ENCODE assay signal across 12 mouse cellular contexts in the genomic region with DNA sequence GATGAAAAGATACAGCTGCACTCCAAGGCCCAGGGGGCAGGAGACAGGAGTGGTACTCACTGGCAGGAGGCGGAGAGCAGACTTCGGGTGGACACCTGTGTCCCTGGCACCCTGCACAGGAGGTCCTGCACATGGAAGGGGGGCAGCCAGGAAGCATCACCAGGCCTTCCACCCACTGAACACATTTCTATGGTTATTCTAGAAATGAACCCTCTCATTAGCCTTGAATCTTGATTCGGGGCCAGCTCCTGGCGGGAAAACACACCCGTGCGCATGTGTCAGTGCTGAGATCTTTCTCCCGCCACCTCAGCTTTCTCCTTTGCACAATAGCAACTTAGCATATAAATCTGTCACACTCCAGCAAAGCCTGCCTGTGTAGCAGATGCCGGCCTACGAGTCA. TPM values are rescaled to one million over a fixed set of nuclear protein-coding genes. Genes with fewer than 3 reads are reported as not detected.
DNase-seq lines count a peak whose midpoint lies in the region; ATAC-seq and TF ChIP-seq lines count a peak whose summit lies in the region.
"Had no signal": no experiment of that assay in that cellular context is flagged by ENCODE, and none has a peak within 500 bp of the region (broad histone marks: within the 10 kb centered on the region; RNA-seq: fewer than 3 reads in every experiment).

No protein-coding gene starts in this region.

- no peak overlapping the region for H3K9ac ChIP-seq in hindbrain, embryonic 15.5 days

- no peaks in the 10 kb centered on the region for H3K9me3 ChIP-seq in hindbrain, embryonic 15.5 days
- no peaks in the 10 kb centered on the region for H3K9me3 ChIP-seq in hindbrain, embryonic 10.5 days

- TF ChIP-seq CTCF in left cerebral cortex, adult 2 months (IDR thresholded peaks at IDR 0.05), result no peak

- H3K4me1 ChIP-seq in hindbrain, embryonic 15.5 days (replicated peaks), result peaks cover 8% of the 10 kb centered on the region; the same call in 1 of the 2 replicates
- H3K4me1 ChIP-seq in hindbrain, embryonic 10.5 days (replicated peaks), result peaks cover 4% of the 10 kb centered on the region
- H3K4me1 ChIP-seq: megakaryocyte, embryonic 14.5 days had no signal

- intact Hi-C loops in left cerebral cortex, adult 2 months (cut with DNase I), result loop anchor here (1.0 kb wide), 1 partner anchor 89 kb away; no protein-coding TSS in a partner anchor
- intact Hi-C loops in gastrocnemius, postnatal 14 days (cut with DNase I; ENCODE audit: low total_unique reads), result no loop called here

- ATAC-seq in hindbrain, embryonic 15.5 days (ENCODE audit: low FRiP score, low read depth), result peak; percentile 59; the same call in 1 of the 2 replicates
- ATAC-seq: inflammation-experienced regulatory T-cells, adult 6 months had no signal

- no peak for DNase-seq in hindbrain, embryonic 10.5 days (ENCODE audit: low spot score)
- DNase-seq in frontal cortex, postnatal 14 days (ENCODE audit: low spot score in 2 of 2), result peak; percentile 69 to 77
- peak; percentile 65 to 80 for DNase-seq in left cerebral cortex, adult 2 months (ENCODE audit: extremely low spot score in 1 of 2, low spot score in 2 of 2)
- DNase-seq in right cerebral cortex, postnatal 10 days (ENCODE audit: low spot score in 2 of 2), result peak; percentile 87 to 91
- DNase-seq in adrenal gland, adult 2 months, result no peak
- no peak for DNase-seq in gastrocnemius, postnatal 14 days
- no peak for DNase-seq in thymus, postnatal 25 days

- H3K36me3 ChIP-seq in hindbrain, embryonic 15.5 days, result no peaks in the 10 kb centered on the region
- no peaks in the 10 kb centered on the region for H3K36me3 ChIP-seq in hindbrain, embryonic 10.5 days

- H3K27ac ChIP-seq in hindbrain, embryonic 15.5 days (replicated peaks), result no peak overlapping the region
- H3K27ac ChIP-seq in hindbrain, embryonic 10.5 days, result no peak overlapping the region
- H3K27ac ChIP-seq in left cerebral cortex, adult 2 months, result peak overlapping the region; percentile 68

- no peak overlapping the region for H3K4me3 ChIP-seq in hindbrain, embryonic 15.5 days
- H3K4me3 ChIP-seq in hindbrain, embryonic 10.5 days, result no peak overlapping the region
- no peak overlapping the region for H3K4me3 ChIP-seq in left cerebral cortex, adult 2 months
- H3K4me3 ChIP-seq: megakaryocyte, embryonic 14.5 days had no signal

- no peak overlapping the region; the same call in 1 of the 2 replicates for H3K4me2 ChIP-seq in hindbrain, embryonic 15.5 days
- H3K4me2 ChIP-seq: liver, embryonic 11.5 days had no signal

- H3K27me3 ChIP-seq in hindbrain, embryonic 15.5 days, result no peaks in the 10 kb centered on the region
- H3K27me3 ChIP-seq in hindbrain, embryonic 10.5 days (ENCODE audit: insufficient read depth, poor library complexity, severe bottlenecking), result no peaks in the 10 kb centered on the region

- 35% methylated on average over 9 of the region's 9 CpGs for WGBS in hindbrain, embryonic 15.5 days
- WGBS in hindbrain, embryonic 10.5 days, result 73% methylated on average over 9 of the region's 9 CpGs

RNA-seq across cellular contexts. Expression of a gene that starts 58.3 kb away (rescaled TPM):
- polyA plus RNA-seq in hindbrain, embryonic 15.5 days (2015; fragmentation: Nextera tagmentation; extraction: Ambion mirVana), result 4.3 and 7.4 TPM in 2 replicates
- polyA plus RNA-seq in hindbrain, embryonic 10.5 days (2016; fragmentation: Nextera tagmentation; extraction: Ambion mirVana), result 2.5 and 5.6 TPM in 2 replicates
- total RNA-seq in left cerebral cortex, adult 2 months (2021), result 1 to 10 TPM in 1 of 2 experiments, under 1 TPM in 1; 0.57 to 1.1 TPM
- total RNA-seq in adrenal gland, adult 2 months (2021), result not detected
- not detected in 2 replicates for polyA plus RNA-seq in adrenal gland, adult 2 months (2012; rRNA removed)
- not detected for total RNA-seq in gastrocnemius, postnatal 14 days (2021)
- total RNA-seq: adrenal gland, postnatal 4 days had no signal

Comparison
In these comparisons a context has a peak if more than half of its experiments do, and no peak if none do; other contexts are left out.
1. DNase-seq: peak in frontal cortex, postnatal 14 days (2 of 2), left cerebral cortex, adult 2 months (2 of 2) and right cerebral cortex, postnatal 10 days (2 of 2); none in hindbrain, embryonic 10.5 days (single experiment), adrenal gland, adult 2 months (single experiment), gastrocnemius, postnatal 14 days (single experiment) and thymus, postnatal 25 days (single experiment).